Mouse (Mus musculus): ENCODE results near the gene Lrrc71.
A peak's percentile ranks its signal among the peaks of the same experiment; 100 is the strongest.

Lrrc71 gene

GRCm38 (mm10) chr3:87768431-87768830 lies 20.0 kb upstream of the Lrrc71 start:
- TF ChIP-seq GATA4 (IDR thresholded peaks at IDR 0.05; ENCODE audit: insufficient replicate concordance, low read length) = no peak

GRCm38 (mm10) chr3:87767764-87768163 lies 19.3 kb upstream of the Lrrc71 start:
- TF ChIP-seq GATA4 (IDR thresholded peaks at IDR 0.05; ENCODE audit: insufficient replicate concordance, low read length) = no peak; the same call in 1 of the 2 replicates

DNA sequence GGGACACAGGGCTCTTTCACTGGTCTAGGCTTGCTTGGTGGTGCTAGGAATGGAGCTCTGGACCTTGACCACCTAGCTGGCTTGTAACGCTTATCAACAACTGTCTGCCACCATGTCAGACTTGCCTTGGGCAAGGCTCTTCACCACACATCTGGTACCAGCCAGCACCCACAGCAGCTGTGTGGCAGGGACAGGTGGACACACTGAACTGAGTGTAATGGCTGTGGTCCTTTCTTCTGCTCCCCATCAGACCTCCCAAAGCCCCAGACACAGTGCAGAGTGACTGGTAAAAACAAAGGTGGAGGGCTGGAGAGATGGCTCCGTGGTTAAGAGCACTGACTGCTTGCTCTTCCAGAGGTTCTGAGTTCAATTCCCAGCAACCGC lies 17.9 kb upstream of the Lrrc71 start:
- TF ChIP-seq GATA4 (IDR thresholded peaks at IDR 0.05; ENCODE audit: insufficient replicate concordance, low read length) = no peak

- no peak for TF ChIP-seq GATA4 (IDR thresholded peaks at IDR 0.05; ENCODE audit: insufficient replicate concordance, low read length)
Measured at GRCm38 (mm10) chr3:87765631-87766283, 17.3 kb upstream of the Lrrc71 start.

DNA sequence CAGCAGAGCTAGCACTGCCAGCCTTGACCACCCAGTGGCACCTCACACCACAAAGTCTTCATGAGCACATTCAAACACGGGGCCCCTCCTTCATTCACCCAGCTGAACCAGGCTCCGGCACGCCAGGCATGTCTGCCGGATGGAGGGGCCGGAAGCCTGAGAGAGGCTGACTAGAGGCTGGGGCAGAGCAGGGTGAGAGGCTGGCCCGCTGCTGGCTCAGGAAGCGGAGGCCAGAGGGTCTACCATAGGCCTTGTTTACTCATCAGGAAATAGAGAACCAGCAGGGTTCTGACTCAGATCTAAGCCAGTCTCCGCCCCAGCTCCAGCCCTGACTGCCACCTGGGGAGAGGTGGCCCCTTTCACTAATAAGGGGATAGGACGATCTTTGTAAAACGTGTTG lies 16.7 kb upstream of the Lrrc71 start:
- peak; percentile 65; the same call in 1 of the 2 replicates for TF ChIP-seq GATA4 (IDR thresholded peaks at IDR 0.05; ENCODE audit: insufficient replicate concordance, low read length)

DNA sequence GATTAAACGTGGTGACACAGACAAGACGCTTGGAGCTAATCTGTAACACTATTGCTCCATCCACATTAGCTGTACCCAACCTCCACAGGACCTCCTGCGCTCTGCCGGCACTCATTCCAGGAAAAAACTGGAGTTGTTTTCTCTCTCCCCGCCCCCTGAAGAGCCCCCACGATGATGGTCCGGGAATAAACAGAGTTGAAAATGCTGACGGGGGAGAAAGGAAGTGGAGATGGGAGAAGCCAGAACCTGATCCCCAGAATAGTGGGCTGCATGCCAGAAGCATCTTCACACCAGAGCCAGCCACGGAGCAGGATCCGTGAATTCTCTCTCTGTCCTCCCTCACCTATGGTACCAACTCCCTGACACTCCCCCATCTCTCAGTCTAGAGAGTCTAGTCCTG lies 16.1 kb upstream of the Lrrc71 start:
- no peak for TF ChIP-seq GATA4 (IDR thresholded peaks at IDR 0.05; ENCODE audit: insufficient replicate concordance, low read length)

- peak; percentile 12; the same call in 1 of the 2 replicates for TF ChIP-seq GATA4 (IDR thresholded peaks at IDR 0.05; ENCODE audit: insufficient replicate concordance, low read length)
Measured at GRCm38 (mm10) chr3:87763683-87764289, 15.4 kb upstream of the Lrrc71 start.

DNA sequence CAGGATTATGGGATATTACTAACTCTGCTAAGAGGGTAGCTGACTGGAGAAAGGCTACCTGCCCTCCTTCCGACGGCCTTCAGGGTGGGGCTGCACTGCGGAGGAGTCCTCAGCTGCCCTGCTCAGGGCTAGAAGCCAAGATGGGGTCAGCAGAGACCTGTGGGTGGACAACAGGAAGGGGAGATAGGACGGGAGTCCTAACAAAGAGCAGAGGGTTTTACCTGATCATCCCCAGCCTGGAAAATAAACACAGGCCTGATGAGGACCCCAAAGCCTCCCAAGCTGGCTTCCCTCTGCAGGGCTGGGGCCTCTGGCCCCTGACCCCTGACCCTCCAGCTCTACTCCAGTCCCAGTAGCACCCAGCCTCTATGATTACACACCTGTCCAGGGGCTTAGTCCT lies 14.8 kb upstream of the Lrrc71 start:
- no peak for TF ChIP-seq GATA4 (IDR thresholded peaks at IDR 0.05; ENCODE audit: insufficient replicate concordance, low read length)

DNA sequence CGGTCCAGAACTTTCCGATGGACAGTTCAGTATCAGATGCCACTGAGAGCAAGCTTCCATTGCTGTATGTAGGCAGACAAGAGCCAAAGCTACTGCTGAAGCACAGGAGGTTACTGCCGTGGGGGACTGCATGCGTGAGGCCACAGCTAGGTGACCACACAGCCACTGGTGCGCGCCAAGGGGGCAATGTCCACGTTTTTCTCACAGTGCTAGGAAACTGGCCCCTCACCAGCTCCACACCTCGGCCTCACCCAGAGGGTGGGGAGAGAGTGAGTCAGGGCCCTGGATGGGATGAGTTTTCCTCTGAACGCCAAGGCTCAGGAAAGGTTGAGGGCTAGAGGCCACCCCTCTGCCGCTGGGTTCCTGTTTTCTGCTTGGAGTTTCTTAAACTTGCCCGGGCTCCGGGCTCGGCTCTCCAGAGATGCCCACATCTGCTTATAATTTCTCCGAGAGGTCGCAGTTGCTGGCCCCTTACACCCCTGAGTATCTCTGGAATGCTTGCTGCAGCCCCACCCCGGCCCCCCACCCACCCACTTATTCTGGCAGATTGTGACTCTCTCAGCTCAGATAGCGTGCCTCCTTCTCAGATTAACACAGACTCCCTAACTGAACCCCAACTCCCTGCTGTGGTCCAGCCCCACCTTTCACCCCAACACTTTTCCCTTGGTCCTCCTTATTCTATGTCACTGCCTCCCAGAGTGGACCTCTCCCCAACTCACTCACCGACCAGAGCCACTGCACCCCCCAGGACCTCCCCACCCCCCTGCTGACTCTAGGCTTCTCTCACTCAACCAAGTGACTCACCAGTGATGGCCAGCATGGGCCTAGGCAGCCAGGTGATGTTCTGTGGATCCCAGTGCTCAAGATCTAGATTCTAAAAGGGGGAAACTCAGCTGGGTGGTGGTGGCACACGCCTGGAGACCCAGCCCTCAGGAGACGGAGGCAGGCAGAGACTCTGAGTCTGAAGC lies 13.3 kb upstream of the Lrrc71 start:
- no peak for TF ChIP-seq GATA4 (IDR thresholded peaks at IDR 0.05; ENCODE audit: insufficient replicate concordance, low read length)

GRCm38 (mm10) chr3:87758641-87759040 lies 10.2 kb upstream of the Lrrc71 start:
- TF ChIP-seq GATA4 (IDR thresholded peaks at IDR 0.05; ENCODE audit: insufficient replicate concordance, low read length) = no peak

DNA sequence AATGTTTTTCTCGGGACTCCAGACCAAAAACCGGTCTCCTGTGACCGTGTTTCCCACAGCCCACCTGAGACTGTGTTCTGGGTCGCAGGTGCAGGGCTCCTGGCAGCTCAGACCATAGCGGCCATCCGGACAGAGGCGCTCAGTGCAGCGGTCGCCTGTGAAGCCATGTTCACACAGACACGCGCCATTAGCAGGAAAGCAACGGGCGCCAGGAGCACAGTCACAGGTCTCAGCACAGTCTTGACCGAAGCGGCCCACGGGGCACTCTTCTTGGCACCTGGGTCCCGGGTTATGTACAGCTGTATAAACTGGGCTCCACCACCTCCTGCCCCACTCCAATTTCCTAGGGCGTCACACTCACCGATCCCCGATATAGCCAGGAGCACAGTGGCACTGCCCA lies 8.1 kb upstream of the Lrrc71 start:
- TF ChIP-seq GATA4 (IDR thresholded peaks at IDR 0.05; ENCODE audit: insufficient replicate concordance, low read length) = no peak

DNA sequence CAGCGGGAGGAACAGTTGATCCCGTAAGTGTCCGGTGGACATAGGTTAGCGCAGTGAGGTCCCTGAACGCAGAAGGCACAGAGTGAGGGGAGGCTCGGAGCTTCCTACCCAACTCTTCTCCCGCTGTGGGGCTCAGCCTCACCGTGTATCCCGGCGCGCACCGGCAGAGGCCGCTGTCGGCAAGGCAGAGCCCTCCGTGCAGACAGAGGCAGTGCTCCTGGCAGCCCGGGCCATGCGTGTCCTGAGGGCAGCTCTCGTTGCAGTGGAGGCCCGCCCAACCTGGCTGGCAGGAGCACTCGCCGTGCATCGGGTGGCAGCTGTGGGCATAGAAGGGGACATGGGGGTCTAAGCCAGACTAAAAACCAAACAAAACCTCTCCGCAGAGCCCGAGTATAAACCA lies 7.5 kb upstream of the Lrrc71 start:
- no peak for TF ChIP-seq GATA4 (IDR thresholded peaks at IDR 0.05; ENCODE audit: insufficient replicate concordance, low read length)

DNA sequence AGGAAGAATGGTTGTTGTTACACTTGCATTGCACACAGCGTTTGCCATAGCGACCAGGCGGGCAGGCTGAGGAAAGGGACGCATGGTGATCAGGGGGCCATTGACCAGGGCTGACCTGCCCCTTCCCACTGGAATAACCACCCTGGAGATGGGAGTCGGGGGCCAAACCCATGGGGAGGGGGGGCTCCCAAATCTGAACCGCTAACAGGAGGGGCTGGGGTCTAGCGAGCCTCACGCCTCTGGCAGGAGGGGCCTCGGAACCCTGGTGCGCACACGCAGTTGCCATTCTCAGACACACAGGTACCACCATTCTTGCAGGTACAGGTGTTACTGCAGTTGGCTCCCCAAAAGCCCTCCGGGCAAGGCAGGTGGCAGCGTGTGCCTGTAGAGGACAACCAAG lies 5.4 kb upstream of the Lrrc71 start:
- TF ChIP-seq GATA4 (IDR thresholded peaks at IDR 0.05; ENCODE audit: insufficient replicate concordance, low read length) = no peak

- TF ChIP-seq GATA4 (IDR thresholded peaks at IDR 0.05; ENCODE audit: insufficient replicate concordance, low read length) = no peak
Measured at GRCm38 (mm10) chr3:87752567-87752966, 4.1 kb upstream of the Lrrc71 start.

DNA sequence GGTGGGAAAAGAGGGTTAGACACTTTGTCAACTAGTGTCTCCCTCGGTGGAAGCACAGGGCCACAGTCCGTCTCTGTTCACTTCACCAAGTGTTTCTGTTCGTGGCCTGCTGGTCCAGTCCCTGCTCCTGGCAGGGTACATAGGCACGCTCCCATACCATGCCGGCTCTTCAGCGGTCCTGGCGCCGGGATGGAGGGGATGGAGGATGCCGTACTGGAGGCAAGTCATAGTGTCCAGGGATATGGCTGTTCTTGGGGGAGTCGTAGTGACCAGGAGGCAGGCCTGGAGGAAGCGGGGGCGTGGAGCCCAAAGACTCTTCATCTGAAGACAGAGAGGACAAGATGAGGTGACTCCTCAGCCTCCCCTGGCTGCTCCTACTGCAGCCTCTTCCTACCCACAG lies 1.6 kb upstream of the Lrrc71 start:
- no peak for TF ChIP-seq GATA4 (IDR thresholded peaks at IDR 0.05; ENCODE audit: insufficient replicate concordance, low read length)

DNA sequence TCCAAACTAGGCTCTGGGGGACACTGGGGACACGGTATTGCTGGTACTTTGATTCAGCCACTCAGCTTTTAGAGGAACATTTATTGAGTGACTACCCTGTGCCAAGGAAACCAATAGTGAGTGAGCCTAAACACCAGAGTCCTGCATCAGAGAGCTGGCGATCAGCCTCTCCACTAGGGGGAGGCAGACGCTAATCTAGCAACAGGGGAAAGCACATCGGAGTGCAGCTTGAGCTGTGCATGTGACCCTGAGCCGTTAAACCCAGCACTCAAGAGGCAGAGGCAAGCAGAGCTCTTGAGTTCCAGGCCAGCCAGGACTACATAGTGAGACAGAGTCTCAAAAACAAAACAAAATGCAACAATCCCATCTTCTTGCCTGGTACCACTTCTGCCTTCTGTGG lies 611 bp upstream of the Lrrc71 start:
- no peak for TF ChIP-seq GATA4 (IDR thresholded peaks at IDR 0.05; ENCODE audit: insufficient replicate concordance, low read length)
